Mouse (Mus musculus) heart, adult 2 months (tissue): ENCODE results near the gene Gm49339. TPM values are rescaled to one million over a fixed set of nuclear protein-coding genes. Genes with fewer than 3 reads are reported as not detected.
"Not testable (repeated sequence)": the region's sequence is repeated elsewhere in the genome, so short reads cannot be mapped to it uniquely, and the experiment has no call there.

Experiments
- DNase-seq, 2 experiments: peaks; one replicate each; pipeline ENCODE4 v3.0.0; 2021
- H3K27ac ChIP-seq: fragments of 200-600 bp; 2 replicates; pipeline ENCODE4 v1.8.1; 2022
- H3K27me3 ChIP-seq: fragments of 200-500 bp; 2 replicates; pipeline ENCODE4 v1.6.1; 2012; ENCODE audit warnings: mild to moderate bottlenecking, low read length, inconsistent platforms, mixed read lengths; ENCODE audit not compliant: control insufficient read depth, insufficient read depth
- H3K36me3 ChIP-seq: fragments of 200-500 bp; 2 replicates; pipeline ENCODE4 v1.6.1; 2012; ENCODE audit warnings: low read length, inconsistent platforms; ENCODE audit not compliant: control insufficient read depth, insufficient read depth
- H3K4me1 ChIP-seq: fragments of 200-500 bp; 2 replicates; pipeline ENCODE4 v1.6.1; 2011; ENCODE audit warnings: low read length; ENCODE audit not compliant: control insufficient read depth, insufficient read depth
- H3K4me3 ChIP-seq: fragments of 200-600 bp; 2 replicates; pipeline ENCODE4 v1.8.1; 2022
- H3K79me2 ChIP-seq: fragments of 200-500 bp; replicated peaks from 2 replicates; pipeline ENCODE4 v1.6.1; 2012; ENCODE audit warnings: mild to moderate bottlenecking, inconsistent platforms, low read length, moderate library complexity, mixed read lengths; ENCODE audit not compliant: control insufficient read depth, insufficient read depth
- H3K9ac ChIP-seq: fragments of 200-500 bp; 2 replicates; pipeline ENCODE4 v1.6.1; 2012; ENCODE audit warnings: low read depth, mild to moderate bottlenecking, control low read depth, inconsistent platforms, low read length, mixed read lengths
- CTCF ChIP-seq: fragments of 200-600 bp; IDR thresholded peaks from 2 replicates; pipeline ENCODE4 v1.8.1; 2022; ENCODE audit warnings: antibody characterized with exemption, mild to moderate bottlenecking, moderate library complexity
- EP300 ChIP-seq: fragments of 200-500 bp; IDR thresholded peaks from 2 replicates; pipeline ENCODE4 v1.6.1; 2011; ENCODE audit warnings: low read depth, low read length, control low read depth; ENCODE audit not compliant: insufficient read depth
- POLR2A ChIP-seq: fragments of 200-500 bp; IDR thresholded peaks from 2 replicates; pipeline ENCODE4 v1.6.1; 2011; ENCODE audit warnings: mild to moderate bottlenecking, low read depth, low read length, control low read depth; ENCODE audit not compliant: insufficient read depth
- WGBS: fragments of 180-500 bp; shearing (Covaris S2); methylation state at CpG from one replicate; pipeline ENCODE4 v1.1.7; 2018; 5-methylcytosine and 5-hydroxymethylcytosine counted together
- intact Hi-C: fragments of 180-260 bp; cut with DNase I; formaldehyde crosslinking; loops from one replicate; pipeline ENCODE4 v1.15.1; 2025
- long read RNA-seq: library from polyadenylated mRNA; stranded (forward); transcript quantifications from one replicate; pipeline ENCODE4 v2.0.0, GENCODE M21; 2021
- polyA plus RNA-seq: library from polyadenylated mRNA; depleted of rRNA; stranded (reverse); fragments of >200 nt; gene quantifications from 2 replicates; pipeline ENCODE4 v1.2.3, GENCODE M21; 2012; rRNA removed
- total RNA-seq, 2 experiments: library from RNA; stranded (reverse); gene quantifications; 2 replicates each; pipeline ENCODE4 v1.2.3; 2021

Gm49339 gene
- total RNA-seq: 1 to 10 TPM in 1 of 2 experiments, under 1 TPM in 1; 0.26 to 1.0 TPM
- 2.4 and 4.9 TPM in 2 replicates for polyA plus RNA-seq
- long read RNA-seq: 0 reads

DNA sequence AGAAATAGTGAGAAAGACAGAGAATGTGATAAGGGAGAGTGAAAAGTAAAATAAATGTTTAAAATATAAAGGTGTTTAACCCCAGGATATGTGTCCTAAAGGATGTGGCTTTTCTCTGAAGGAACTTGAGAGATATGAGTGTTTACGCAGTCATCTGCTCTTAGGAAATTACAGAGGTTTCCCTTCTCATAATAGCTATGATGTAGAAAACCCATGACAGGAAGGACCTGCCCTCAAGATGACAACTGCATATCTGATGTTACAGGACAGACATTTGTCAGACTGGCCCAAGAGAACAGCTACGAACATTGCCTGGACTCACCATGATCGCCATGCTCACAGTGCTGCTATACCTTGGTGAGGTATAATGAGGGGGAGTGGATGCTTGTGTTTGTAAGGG is at the start of gene Gm49339, which contains the start of gene Lilr4b:
Gm49339 (plus strand) TSS at position 216 of the 400 bp plus-strand sequence.
Lilr4b (plus strand) TSS at position 236 of the 400 bp plus-strand sequence.
- DNase-seq, H3K4me1 ChIP-seq, intact Hi-C loops, H3K36me3 ChIP-seq, H3K9ac ChIP-seq, H3K79me2 ChIP-seq, H3K27me3 ChIP-seq, H3K4me3 ChIP-seq, H3K27ac ChIP-seq: not testable (repeated sequence)
- WGBS: 61% methylated on average over 1 of the region's 3 CpGs

GRCm38 (mm10) chr10:51432940-51433339 is 47.5 kb upstream of the Gm49339 start:
- Histone ChIP-seq H3K9ac (no peak overlapping the region), H3K79me2 (no peaks in the 10 kb centered on the region), H3K4me3 (no peak overlapping the region), H3K36me3 (no peaks in the 10 kb centered on the region), H3K4me1 (no peaks in the 10 kb centered on the region), H3K27ac (no peak overlapping the region), H3K27me3 (no peaks in the 10 kb centered on the region)
- intact Hi-C loops: no loop called here
- TF ChIP-seq CTCF: no peak
- TF ChIP-seq EP300: no peak
- no peak for TF ChIP-seq POLR2A
- no peak for DNase-seq

- H3K4me1 ChIP-seq: no peaks in the 10 kb centered on the region
- intact Hi-C loops: no loop called here
- WGBS: 48% methylated on average over 3 of the region's 3 CpGs
- H3K79me2 ChIP-seq: no peaks in the 10 kb centered on the region
- TF ChIP-seq EP300 (no peak), POLR2A (no peak), CTCF (no peak)
- H3K36me3 ChIP-seq: no peaks in the 10 kb centered on the region
- H3K4me3 ChIP-seq: no peak overlapping the region
- DNase-seq: no peak
- H3K27ac ChIP-seq: no peak overlapping the region
- no peak overlapping the region for H3K9ac ChIP-seq
- H3K27me3 ChIP-seq: no peaks in the 10 kb centered on the region
Observed at GRCm38 (mm10) chr10:51435684-51436083, 44.7 kb upstream of the Gm49339 start.

DNA sequence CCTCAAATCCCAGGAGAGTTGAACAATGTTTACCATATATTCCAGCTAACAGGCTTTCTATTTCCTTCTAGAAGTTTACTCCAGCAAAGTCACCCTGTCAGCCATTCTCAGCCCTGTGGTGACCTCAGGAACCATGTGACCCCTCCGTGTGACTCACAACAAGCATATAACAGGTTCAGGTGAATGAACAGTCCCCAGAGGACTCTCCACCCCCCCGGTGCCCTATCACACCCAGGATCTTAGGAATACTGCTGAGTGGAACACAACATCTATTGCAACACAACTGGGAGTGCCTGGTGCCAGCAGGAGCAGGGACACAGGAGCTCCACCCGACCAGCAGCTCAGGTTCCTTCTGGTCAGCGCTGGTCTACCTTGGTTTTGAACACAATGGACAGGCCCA is 28.8 kb upstream of the Gm49339 start:
- Histone ChIP-seq H3K79me2 (no peaks in the 10 kb centered on the region), H3K4me3 (no peak overlapping the region), H3K4me1 (no peaks in the 10 kb centered on the region), H3K36me3 (no peaks in the 10 kb centered on the region), H3K27me3 (no peaks in the 10 kb centered on the region), H3K27ac (no peak overlapping the region), H3K9ac (no peak overlapping the region)
- TF ChIP-seq CTCF (no peak), EP300 (no peak), POLR2A (no peak)
- intact Hi-C loops: no loop called here
- 57% methylated on average over 4 of the region's 4 CpGs for WGBS
- no peak for DNase-seq

DNA sequence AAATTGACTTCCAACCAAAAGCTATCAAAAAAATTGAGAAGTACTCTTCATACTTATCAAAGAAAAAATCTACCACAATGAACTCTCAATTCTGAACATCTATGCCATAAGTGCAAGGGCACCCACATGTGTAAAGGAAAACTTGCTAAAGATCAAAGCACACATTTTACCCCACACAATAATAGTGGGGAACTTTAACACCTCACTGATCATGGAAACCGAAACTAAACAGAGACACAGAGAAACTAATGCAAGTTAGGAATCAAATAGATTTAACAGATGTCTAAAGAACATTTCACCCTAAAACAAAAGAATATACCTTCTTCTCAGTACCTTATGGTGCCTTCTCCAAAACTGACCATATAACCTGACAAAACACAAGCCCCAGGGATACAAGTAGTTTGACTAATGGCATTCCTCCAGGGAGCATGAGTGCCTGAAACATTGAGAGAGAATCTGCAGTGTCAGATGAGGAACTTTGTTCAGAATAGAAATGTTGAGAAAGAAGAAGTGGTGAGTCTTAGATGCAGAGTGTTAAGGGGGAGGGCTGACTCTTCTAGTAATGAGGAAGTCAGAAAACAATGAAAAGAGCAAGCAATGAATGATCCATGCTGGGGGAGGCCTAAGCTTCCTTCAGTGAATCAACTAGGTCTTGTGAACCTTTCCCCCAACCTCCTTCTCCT is 26.7 kb upstream of the Gm49339 start:
- no peaks in the 10 kb centered on the region for H3K27me3 ChIP-seq
- intact Hi-C loops: no loop called here
- H3K9ac ChIP-seq: no peak overlapping the region
- TF ChIP-seq POLR2A (no peak), CTCF (no peak), EP300 (no peak)
- no peaks in the 10 kb centered on the region for H3K79me2 ChIP-seq
- DNase-seq: no peak
- no peak overlapping the region for H3K4me3 ChIP-seq
- H3K27ac ChIP-seq: peak overlapping the region; percentile 28
- WGBS: 68% methylated on average over 1 of the region's 1 CpGs
- H3K4me1 ChIP-seq: no peaks in the 10 kb centered on the region
- H3K36me3 ChIP-seq: no peaks in the 10 kb centered on the region

GRCm38 (mm10) chr10:51454365-51454764 is 26.0 kb upstream of the Gm49339 start:
- Histone ChIP-seq H3K4me1 (no peaks in the 10 kb centered on the region), H3K79me2 (no peaks in the 10 kb centered on the region), H3K4me3 (no peak overlapping the region), H3K27me3 (no peaks in the 10 kb centered on the region), H3K27ac (peak overlapping the region; percentile 28), H3K36me3 (no peaks in the 10 kb centered on the region), H3K9ac (no peak overlapping the region)
- WGBS: 36% methylated on average over 1 of the region's 1 CpGs
- TF ChIP-seq CTCF (no peak), POLR2A (no peak), EP300 (no peak)
- no peak for DNase-seq
- intact Hi-C loops: no loop called here
